Mouse (Mus musculus): ENCODE results near the gene 1600002K03Rik.

Gene 1600002K03Rik

DNA sequence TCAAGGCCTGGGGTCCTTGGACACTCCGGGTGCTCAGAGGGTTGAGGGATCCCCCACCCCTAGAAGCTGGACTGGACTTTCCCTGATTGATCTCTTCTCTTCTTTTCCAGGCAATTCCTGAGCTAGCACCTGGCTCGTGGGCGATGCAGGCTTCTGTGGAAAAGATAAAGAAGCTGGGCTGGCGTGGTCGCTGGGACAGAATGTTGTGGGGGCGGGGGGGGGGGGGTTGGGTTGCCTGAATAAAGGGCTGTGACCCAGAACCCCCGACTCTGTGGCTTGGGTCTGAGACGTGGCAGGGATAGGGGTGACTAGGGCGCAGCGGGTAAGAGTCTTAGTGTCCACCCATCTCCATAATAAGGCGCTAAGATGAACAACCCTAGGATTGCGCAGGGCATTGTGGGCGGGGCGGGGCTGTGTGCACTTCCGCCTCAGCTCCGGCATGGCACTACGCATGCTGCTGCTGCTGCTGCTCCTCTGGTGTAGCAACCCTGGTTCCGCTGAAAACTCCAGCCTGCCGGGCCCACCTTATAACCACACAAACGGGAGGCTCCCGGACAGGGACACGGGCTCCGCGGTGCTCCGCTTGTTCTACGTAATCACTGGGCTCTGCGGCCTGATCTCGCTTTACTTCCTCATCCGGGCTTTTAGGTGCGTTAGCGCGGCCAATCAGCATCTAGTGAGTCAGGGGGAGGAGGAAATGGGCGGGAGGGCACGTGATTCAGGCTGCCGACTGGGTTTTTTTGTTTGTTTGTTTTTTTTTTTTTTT is at the start of gene 1600002K03Rik:
TSS of gene 1600002K03Rik (plus strand) at position 418 of the 766 bp plus-strand sequence.
- peak; percentile 94 to 95 for DNase-seq (ENCODE audit: low spot score in 2 of 2)

DNA sequence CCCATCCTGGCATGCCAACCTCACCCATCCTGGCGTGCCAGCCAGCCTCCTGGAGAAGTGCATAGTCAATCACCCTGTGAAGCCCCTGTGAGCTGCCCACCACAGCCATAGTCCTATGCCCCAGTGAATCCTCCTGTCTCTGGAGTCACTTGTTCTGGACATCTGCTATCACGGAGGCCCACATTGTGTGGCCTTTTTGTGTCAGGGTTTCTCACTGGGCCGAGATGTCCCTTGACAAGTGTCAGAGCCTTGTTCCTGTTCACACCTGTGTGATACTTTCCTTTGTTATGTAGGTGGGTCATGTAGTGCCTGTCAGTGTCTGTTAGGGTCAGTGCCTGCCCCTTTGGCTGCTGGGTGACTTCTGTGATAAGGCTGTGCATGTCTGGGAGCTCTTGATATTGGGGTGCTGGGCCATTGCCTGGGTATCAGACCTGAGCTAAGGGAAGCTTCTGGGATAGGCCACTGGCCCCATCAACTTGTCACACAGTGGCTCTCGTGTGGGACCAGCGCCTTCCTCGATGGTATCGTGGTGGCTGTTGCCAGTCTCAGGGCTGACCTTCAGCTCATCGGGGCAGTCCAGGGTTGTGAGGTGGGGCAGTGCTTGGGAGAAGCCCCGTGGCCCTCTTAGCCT is 48.7 kb upstream of the 1600002K03Rik start:
- no peak for DNase-seq (ENCODE audit: low spot score in 2 of 2)

DNA sequence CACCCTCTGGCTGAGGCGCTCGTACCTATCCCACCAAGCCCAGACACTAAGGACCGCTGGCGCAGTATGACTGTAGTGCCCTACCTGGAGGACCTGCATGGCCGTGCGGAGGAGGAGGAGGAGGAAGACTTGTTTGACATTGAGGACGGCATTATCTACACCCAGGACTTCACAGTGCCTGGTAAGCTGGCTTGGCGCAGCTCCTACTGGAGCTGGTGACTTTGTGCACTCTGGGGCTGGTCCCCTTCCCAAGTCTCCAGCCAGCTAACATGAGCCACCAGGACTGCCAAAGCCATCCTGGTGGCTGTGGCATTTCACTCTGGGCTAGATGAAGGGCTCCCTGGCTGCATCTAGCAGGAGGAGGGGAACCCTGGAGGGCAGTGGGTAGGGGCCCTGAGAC is 44.8 kb upstream of the 1600002K03Rik start:
- no peak for DNase-seq (ENCODE audit: low spot score in 2 of 2)

DNA sequence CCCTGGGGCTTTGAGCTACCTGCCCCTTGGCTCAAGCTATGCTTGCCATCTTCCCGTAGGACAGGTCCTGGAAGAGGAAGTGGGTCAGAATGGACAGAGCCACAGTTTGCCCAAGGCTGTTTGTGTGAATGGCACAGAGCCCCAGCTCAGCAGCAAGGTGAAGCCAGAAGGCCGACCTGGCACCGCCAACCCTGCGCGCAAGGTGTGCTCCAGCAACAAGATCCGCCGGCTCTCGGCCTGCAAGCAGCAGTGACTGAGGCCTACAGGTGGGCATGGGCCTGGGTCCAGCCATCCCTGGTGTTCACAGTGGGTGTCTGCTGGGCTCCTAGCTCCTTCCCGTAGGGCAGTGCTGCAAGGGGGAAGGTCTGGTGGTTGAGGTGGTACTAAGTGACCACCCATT is 42.9 kb upstream of the 1600002K03Rik start:
- DNase-seq (ENCODE audit: low spot score in 2 of 2) = no peak

DNA sequence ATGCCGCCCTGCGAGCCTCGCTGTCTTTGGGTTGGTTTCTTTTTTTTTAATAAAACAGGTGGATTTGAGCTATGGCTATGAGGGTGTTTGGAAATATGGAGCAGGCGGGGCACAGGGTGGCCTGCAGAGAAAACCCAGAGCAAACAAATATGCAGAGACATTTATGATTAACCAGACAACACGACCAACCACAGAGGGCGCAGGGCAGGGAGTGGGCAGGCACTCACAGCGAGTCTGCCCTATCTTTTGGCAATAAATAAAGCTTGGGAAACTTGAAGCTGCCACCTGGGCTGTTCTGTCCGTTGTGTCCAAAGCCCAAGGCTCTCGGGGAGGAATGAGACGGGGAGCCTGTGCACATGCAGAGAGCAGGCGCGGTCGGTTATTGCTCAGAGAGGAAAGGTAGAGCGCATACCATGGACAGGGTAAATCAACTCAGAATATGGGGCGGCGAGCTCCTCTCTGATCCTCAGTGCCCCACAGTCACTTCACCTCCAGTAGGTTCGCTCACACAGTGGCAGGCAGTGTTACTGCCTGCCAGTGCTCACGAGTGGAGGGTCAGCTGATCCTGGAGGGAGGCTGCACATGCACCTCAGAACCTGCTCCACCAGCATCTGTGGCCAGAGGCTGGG is 42.2 kb upstream of the 1600002K03Rik start:
- no peak for DNase-seq (ENCODE audit: low spot score in 2 of 2)

DNA sequence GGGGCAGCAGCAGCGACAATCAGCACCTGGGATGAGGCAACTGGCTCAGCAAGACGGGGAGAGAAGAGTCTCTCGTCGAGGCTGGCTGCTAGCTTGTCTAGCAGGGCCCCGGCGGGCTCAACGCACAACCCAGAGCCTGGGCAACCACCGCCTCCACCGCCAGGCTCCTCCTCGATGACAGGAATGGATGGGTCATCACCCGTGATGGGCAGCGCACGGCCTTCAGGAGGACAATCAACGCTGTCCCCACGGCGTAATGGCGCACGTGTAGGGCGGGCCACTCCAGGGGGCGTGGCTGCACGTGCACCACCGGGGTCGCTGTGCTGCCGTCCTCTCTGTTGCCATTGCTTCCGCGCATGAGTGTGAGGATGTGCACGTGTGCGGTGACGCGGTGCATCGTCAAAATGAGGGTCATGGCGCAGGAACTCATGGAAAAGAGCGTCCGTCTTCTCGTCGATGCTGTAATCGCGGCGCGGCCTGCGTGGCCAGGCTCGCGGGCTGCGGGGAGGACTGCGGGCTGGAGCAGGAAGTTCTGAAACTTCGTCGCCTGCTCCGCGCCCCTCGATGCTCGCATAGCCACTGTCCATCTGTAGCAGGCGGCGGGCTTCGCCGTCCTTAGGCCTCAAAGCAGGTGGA is 41.3 kb upstream of the 1600002K03Rik start:
- no peak for DNase-seq (ENCODE audit: low spot score in 2 of 2)

DNA sequence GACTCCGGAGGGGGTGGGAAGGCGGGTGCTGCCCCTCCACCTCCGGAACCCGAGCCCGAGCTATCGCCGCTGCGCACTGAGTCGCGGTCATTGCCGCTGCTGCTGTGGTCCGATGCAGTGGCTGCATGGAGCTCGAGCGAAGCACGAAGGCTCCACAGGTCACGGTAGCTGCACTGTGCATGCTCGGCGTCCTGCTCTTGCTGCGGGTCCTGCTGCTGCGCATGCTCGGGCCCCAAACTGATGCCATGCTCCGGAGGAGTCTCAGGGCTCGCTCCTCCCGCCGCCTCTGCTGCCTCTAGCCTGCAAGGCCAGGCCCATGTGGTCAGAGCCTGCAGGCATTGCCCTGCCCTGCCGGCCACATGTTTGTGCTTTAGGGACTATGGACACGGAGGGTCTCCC is 40.8 kb upstream of the 1600002K03Rik start:
- no peak for DNase-seq (ENCODE audit: low spot score in 2 of 2)

DNA sequence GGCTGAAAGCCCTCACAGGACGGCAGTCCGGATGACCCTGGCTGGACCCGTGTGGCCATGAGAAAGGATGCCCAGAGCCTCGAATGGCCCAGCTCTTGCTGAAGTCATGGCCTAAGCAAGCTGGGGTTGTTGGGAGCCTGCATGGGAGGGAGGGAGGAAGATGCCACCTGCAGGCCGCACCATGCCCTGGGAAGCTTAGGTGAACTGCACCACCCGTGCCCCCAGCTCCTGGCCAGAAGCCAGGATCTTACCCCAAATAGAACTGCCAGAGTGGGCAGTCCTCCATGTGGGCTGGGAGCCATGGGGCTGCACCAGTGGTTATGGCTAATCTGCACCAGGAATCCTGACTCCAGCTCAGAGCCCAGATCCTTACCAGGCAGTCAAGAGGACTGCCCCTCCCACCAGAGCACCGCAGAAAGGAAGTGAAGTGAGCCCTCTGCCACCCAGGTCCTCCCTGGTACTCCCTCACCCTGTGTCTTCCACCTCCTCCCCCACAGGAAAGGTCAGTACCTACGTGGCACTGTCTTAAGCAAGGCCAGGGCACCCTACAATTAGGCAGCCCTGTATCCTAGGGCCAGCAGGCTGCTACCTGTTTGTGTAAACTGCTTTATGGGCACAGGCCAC is 39.4 kb upstream of the 1600002K03Rik start:
- DNase-seq (ENCODE audit: low spot score in 2 of 2) = peak; percentile 60 to 74

DNA sequence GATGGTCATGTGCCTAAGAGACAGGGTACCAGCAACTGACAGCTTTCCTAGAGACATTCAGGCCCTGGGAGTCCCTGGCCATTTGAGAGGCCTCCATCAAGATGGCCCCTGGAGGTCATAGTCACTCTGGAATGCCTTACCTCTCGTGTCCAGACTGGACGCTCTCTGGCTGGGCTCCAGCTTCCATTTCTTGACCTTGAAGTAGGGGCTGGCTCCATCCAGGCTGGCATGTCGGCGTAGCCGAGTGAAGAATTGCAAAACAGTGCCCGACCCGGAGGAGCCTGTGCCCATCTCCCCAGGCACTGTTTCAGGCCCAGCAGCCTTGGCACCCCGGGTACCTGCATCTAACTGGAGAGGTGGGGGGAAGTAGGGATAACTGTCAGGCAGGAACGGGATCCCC is 38.3 kb upstream of the 1600002K03Rik start:
- no peak for DNase-seq (ENCODE audit: low spot score in 2 of 2)

DNA sequence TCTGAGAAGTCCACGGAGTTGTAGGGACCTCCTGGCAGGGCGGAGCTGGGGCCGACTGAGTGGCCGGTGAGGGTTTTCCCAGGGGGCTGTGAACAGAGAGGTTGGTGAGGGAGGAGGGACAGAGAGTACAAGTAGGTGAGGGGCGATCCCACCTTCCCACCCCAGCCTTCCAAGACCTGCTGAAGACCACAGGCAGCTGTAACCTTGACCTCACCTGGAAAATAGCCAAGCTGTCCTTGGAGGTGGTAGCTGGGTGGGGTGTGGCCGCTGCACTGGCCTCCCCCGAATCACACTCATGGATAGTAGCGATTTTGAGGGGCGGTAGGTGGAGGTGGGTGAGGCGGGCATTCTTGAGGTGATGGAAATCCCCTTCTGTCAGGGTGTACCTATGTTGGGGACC is 37.6 kb upstream of the 1600002K03Rik start:
- no peak for DNase-seq (ENCODE audit: low spot score in 2 of 2)

DNA sequence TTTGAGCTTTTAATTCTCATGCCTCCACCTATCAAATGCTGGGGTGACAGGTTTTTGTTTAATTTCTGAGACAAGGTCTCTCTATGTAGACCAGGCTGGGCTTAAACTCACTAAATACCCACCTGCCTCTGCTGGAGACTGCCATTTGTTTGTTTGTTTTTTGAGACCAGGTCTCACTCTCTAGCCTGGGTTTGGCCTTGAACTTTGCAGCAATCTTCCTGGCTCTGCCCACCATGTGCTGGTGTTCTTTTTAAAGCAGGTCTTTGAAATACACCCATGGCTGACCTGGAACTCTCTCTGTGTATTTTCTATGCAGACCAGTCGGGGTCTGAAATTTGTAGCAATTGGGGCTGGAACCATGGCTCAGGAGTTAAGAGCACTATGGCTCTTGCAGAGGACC is 37.1 kb upstream of the 1600002K03Rik start:
- no peak for DNase-seq (ENCODE audit: low spot score in 2 of 2)

DNA sequence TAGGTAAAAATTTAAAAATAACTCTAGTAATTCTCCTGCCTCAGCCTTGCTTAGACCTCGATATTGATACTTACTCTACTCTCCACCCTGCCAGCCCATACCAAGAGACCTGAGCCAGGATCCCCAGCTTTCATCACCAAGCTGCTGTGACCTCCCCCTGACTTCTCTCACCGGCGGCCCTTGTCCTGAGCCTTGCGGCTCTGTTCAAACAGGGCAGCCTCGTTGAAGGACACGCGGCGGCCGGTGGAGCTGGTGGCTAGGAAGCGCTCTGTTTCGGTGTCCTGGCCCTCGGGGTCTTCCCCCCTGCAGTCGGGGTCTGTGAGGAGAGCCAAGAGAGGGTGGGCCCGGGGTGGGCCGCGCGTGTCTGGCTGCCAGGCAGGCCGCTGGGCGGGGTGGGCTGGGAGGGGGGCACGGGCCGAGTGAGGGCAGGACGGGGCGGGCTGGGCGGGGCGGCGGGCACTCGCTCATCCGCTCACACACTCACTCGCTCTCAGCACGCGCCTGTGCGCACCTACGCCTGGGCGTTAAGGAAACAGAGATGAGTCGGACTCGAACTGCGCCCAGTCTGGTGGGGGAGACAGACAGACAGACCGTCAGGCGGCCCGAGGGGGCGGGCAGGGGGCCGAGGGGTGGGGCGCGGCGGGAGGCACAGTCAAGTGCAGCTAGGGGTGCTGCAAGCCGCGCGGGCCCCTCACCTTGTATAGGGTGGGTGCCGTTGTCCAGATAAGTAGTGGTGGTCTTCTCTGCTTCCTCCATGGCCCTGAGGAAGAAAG is 36.4 kb upstream of the 1600002K03Rik start:
- DNase-seq (ENCODE audit: low spot score in 2 of 2) = no peak

DNA sequence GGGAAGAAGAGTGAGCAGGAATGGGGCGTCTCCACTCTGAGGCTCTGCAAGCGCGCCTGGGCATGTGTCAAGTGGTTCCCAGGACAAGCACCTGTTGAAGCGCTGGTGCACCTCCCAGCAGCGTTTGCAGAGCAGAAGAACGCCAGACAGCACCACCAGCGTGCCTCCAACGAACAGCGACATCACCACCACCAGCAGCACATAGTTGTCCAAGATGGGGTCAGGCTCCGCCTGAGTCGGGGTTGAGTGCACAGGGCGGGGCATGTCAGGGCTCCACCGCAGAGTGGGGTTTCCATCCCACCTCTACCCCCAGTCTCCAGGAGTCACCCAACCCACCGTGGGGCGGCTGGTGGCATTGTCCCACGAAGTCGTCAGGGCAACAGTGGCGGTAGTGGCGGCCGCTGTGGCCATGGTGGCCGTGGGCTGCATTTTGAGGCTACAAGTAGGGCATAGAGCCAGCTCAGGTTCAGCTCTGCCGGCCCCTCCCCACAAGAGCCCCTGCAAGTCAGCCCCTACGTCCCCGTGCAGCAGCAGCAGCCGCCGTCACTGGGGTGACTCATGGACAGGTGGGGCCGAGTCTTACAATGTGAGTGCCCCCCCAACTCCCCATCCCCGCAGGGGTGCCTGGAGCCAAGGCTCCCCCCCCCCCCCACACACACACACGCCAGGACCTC is 35.7 kb upstream of the 1600002K03Rik start:
- DNase-seq (ENCODE audit: low spot score in 2 of 2) = no peak

DNA sequence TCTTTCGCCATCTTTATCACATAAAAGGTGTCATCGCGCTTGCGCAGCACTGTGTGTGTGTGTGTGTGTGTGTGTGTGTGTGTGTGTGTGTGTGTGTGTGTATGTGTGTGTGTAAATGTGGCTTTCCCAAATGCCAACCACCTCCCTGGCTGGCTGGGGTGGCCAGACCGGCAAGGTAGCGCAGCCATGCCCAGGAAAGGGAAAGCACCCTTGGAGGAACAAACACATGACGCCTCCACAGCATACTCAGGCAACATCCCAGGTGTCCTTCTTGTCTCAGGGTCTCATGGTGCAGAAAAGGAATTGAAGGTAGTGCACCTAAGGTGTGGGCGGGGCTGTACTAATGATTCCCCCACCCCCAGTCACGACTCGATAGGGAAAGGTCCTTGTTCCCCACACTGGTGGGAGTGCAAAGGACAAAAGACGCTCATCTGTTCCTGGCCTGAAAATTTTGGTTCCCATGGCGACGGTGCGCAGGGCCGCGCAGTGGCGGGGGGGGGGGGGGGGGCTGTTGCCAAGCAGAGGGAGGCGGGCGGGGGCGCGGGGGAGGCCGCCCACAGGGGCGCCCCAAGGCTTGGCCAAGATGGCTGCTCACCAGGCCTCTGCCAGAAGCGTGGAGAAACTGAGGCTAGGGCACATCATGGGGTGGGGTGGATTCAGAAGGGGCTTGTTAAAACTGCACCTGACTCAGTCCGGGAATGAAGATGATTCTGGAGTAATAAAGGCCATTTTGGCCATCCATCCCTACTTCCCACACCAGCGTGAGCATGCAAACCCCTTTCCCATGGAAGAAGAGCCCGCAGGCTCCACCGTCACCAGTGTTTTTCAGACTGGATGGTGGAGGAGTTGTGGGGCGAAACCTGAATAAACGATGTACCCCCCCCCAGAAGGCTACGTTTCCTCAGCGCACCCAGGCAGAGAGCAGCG is 34.9 kb upstream of the 1600002K03Rik start:
- DNase-seq (ENCODE audit: low spot score in 2 of 2) = no peak

DNA sequence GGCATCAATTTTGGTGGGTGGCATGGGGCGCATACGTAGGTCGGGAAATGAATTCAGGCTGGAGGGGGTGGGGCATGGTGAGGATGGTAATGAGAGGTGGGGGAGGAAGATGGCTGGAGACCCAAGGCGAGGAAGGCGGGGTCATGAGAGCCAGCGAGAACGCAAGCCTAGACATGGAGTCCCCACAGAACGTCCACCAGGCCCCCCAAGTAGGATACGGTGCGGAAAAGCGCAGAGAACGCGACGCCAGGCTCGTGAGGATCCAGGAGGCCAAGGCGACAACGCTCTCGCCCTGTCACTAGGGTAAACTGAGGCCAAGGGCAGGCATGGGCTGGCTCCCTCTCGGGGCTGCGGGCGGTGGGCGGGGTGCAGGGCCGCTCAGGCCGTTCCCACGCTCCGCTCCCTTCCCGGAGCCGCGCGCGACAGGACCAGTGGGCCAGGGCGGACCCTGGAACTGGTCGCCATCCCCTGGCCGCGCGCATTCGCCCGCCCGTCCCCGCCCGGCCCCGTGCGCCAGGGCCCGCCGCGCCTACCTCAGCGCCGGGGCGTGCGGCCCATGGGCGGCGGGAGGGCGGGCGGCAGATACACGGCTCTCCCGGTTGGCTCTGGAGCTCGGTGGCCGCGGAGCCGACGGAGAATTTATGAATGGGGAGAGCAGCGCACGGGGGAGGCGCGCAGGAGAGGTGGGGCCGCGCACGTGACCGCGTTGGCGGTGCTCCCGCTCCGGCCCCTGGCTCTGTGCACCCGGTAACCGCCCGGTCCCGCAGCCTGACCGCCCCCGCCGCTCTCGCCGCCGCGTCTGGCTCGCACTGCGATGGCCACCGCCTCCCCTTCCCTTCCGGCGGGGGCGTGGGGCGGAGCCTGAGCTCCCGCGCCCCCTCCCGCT is 33.9 kb upstream of the 1600002K03Rik start, which contains the start of gene Atp5d:
TSS of gene Atp5d (plus strand) at position 80 of the 886 bp plus-strand sequence.
- peak; percentile 60 to 61 for DNase-seq (ENCODE audit: low spot score in 2 of 2)

DNA sequence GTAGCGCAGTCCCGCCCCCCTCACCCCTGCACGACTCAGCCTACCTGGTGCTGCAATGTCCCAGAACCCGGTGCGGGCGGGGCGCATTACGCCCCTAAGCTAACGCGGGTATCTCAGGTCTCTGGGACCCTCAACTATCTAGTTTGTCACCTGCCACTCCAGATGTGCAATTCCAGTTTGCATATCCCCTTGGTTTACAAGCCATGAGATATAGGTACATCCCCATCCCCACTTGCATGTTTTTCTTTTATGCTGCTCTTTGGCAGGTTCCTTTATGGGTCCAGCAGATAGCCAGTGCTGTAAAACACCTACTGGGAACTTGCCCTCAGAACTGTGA is 33.3 kb upstream of the 1600002K03Rik start:
- no peak for DNase-seq (ENCODE audit: low spot score in 2 of 2)

DNA sequence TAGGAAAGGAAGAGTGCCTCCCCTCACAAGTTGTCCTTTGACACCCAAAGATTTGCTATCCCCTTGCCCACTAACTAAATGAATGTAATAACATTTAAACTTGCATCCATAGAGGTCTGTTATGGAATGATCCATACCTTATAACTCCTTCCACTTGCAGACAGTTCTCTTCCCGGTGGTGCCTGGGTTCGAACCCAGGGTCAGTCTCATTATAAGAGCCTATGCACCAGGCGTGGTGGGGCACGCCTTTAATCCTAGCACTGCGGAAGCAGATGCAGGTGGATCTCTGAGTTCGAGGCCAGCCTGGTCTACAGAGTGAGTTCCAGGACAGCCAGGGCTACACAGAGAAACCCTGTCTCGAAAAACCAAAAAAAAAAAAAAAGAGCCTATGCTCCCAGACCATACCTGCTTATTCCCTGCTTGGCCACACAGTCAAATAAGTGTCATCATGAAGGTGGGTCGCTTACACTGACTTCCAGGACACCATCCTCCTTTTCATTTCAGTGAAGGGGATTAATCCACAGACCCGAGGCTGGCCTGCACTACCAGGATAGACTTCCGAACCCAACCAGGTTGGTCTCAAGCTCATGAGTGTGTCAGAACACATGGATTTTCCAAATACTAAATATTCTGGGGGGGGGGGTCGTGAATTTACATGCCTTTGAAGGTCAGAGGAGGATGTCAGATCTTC is 32.6 kb upstream of the 1600002K03Rik start:
- DNase-seq (ENCODE audit: low spot score in 2 of 2) = no peak

DNA sequence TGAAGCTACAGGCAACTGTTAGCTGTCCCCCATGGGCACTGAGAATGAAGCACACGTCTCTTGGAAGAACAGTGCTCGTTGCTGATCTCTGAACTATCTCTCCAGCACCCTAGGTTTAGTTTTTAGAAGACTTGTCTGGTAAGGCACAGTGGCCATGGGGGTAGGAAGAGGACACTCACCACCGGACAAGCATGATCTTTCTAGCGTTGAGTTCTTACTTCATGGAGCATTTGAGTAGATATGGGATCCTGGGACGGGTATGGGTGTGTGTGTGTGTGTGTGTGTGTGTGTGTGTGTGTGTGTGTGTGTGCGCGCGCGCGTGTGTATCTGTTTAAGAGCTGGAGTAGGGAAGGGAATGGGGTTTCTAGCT is 32.1 kb upstream of the 1600002K03Rik start, which contains the start of gene Cbarp:
TSS of gene Cbarp (minus strand) at position 170 of the 370 bp plus-strand sequence.
- DNase-seq (ENCODE audit: low spot score in 2 of 2) = no peak

Data from heart, adult 9 months (tissue).